Mouse (Mus musculus): ENCODE measurements around the gene Gm26620. TPM values are rescaled to one million over a fixed set of nuclear protein-coding genes. Genes with fewer than 3 reads are reported as not detected.

The Gm26620 gene
- 0.62 TPM in 1 of 2 replicates, not detected in the other for polyA plus RNA-seq (2014; fragmentation: Nextera tagmentation; extraction: Ambion mirVana)

DNA sequence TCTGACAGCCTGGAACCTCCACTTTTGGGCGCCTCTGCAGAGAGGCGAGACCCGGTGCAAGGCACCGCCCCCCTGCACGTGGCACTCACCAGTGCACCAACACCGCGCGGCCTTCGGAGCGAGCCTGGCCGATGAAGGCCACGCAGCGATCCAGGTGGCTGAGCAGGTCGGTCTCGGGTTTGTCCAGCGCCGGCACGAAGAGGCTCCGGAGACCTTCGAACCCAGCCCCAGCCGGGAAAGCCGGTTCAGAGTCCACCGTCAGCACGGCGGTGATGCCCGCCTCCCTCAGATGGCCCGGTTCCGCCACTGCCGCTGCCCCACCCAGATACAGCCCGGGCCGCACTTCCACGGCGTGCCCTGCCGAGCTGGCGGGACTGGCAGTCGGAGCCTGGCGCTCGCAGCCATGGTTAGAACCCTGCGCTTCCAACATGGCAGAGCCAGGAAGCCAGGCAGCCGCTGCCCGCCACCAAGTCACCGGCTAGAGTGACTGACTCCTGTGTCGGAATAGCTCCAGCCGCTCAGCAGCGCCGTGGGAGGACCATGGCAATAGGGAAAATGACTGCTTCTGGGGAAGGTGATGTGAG lies at the start of gene Gm26620, which contains the start of gene Dusp12:
Gene Gm26620, plus strand, starts transcription at position 88 of the 584 bp plus-strand sequence.
Gene Dusp12, minus strand, starts transcription at position 563 of the 584 bp plus-strand sequence.
- ATAC-seq (ENCODE audit: low read depth), result peak; percentile 97
- Histone ChIP-seq H3K27me3 (ENCODE audit: control insufficient read depth, insufficient read depth, low read length) (no peaks in the 10 kb centered on the region), H3K9ac (replicated peaks; ENCODE audit: low read depth, low read length) (peak within 1 kb of the TSS; percentile 87), H3K36me3 (ENCODE audit: control insufficient read depth, insufficient read depth, low read length) (no peaks in the 10 kb centered on the region), H3K4me3 (ENCODE audit: low read depth, low read length) (peak within 1 kb of the TSS; percentile 94), H3K9me3 (ENCODE audit: control insufficient read depth, low read length) (no peaks in the 10 kb centered on the region), H3K27ac (ENCODE audit: low read depth, low read length) (peak within 1 kb of the TSS; percentile 80), H3K4me2 (ENCODE audit: low read depth, low read length) (peak within 1 kb of the TSS; percentile 94), H3K4me1 (ENCODE audit: control insufficient read depth, insufficient read depth, low read length) (peaks cover 7% of the 10 kb centered on the region; the same call in 1 of the 2 replicates)
- WGBS, result under 1% methylated on average over 46 of the region's 46 CpGs

GRCm38 (mm10) chr1:170839685-170840084 lies 45.2 kb upstream of the Gm26620 start:
- ATAC-seq (ENCODE audit: low read depth), result no peak
- Histone ChIP-seq H3K9ac (replicated peaks; ENCODE audit: low read depth, low read length) (no peak overlapping the region), H3K27me3 (ENCODE audit: control insufficient read depth, insufficient read depth, low read length) (no peaks in the 10 kb centered on the region), H3K36me3 (ENCODE audit: control insufficient read depth, insufficient read depth, low read length) (no peaks in the 10 kb centered on the region), H3K9me3 (ENCODE audit: control insufficient read depth, low read length) (no peaks in the 10 kb centered on the region), H3K4me2 (ENCODE audit: low read depth, low read length) (no peak overlapping the region), H3K4me1 (ENCODE audit: control insufficient read depth, insufficient read depth, low read length) (no peaks in the 10 kb centered on the region), H3K27ac (ENCODE audit: low read depth, low read length) (no peak overlapping the region), H3K4me3 (ENCODE audit: low read depth, low read length) (no peak overlapping the region)

- H3K4me1 ChIP-seq (ENCODE audit: control insufficient read depth, insufficient read depth, low read length), result no peaks in the 10 kb centered on the region
- H3K9ac ChIP-seq (replicated peaks; ENCODE audit: low read depth, low read length), result no peak overlapping the region
- H3K27me3 ChIP-seq (ENCODE audit: control insufficient read depth, insufficient read depth, low read length), result no peaks in the 10 kb centered on the region
- WGBS, result 54% methylated on average over 8 of the region's 8 CpGs
- no peak for ATAC-seq (ENCODE audit: low read depth)
- no peak overlapping the region for H3K4me3 ChIP-seq (ENCODE audit: low read depth, low read length)
- no peaks in the 10 kb centered on the region for H3K36me3 ChIP-seq (ENCODE audit: control insufficient read depth, insufficient read depth, low read length)
- H3K27ac ChIP-seq (ENCODE audit: low read depth, low read length), result no peak overlapping the region
- no peak overlapping the region for H3K4me2 ChIP-seq (ENCODE audit: low read depth, low read length)
- no peaks in the 10 kb centered on the region for H3K9me3 ChIP-seq (ENCODE audit: control insufficient read depth, low read length)
Observed at GRCm38 (mm10) chr1:170844380-170844779, 40.5 kb upstream of the Gm26620 start.

GRCm38 (mm10) chr1:170845448-170846307 lies 39.2 kb upstream of the Gm26620 start:
- H3K36me3 ChIP-seq (ENCODE audit: control insufficient read depth, insufficient read depth, low read length), result no peaks in the 10 kb centered on the region
- 59% methylated on average over 10 of the region's 10 CpGs for WGBS
- ATAC-seq (ENCODE audit: low read depth), result no peak

DNA sequence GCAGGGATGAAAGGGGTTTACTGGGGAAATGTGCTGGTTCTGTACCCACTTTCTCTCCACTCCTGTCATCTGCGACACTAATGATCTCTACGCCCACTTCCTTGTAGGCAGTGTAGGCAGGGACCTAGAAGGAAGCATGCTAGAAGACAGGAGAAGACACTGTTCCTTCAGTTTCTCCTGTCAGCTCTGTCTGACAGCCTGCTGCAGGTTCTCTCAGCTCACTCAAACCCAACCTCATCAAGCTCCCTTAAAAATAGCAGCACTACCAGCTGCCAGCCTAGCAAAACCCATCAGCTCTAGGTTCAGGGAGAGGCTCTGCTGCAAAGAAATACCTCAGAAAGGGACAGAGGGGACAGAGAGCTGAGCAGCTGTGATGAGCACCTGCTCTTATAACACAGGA lies 34.9 kb upstream of the Gm26620 start:
- 100% methylated on average over 2 of the region's 2 CpGs for WGBS
- Histone ChIP-seq H3K9me3 (ENCODE audit: control insufficient read depth, low read length) (no peaks in the 10 kb centered on the region), H3K4me3 (ENCODE audit: low read depth, low read length) (no peak overlapping the region), H3K9ac (replicated peaks; ENCODE audit: low read depth, low read length) (no peak overlapping the region), H3K4me2 (ENCODE audit: low read depth, low read length) (no peak overlapping the region), H3K27me3 (ENCODE audit: control insufficient read depth, insufficient read depth, low read length) (no peaks in the 10 kb centered on the region), H3K36me3 (ENCODE audit: control insufficient read depth, insufficient read depth, low read length) (peaks cover 4% of the 10 kb centered on the region), H3K4me1 (ENCODE audit: control insufficient read depth, insufficient read depth, low read length) (no peaks in the 10 kb centered on the region), H3K27ac (ENCODE audit: low read depth, low read length) (no peak overlapping the region)
- no peak for ATAC-seq (ENCODE audit: low read depth)

More at GRCm38 (mm10) chr1:170845448-170846307, 39.2 kb upstream of the Gm26620 start:
- Histone ChIP-seq H3K27ac (ENCODE audit: low read depth, low read length) (no peak overlapping the region), H3K4me2 (ENCODE audit: low read depth, low read length) (no peak overlapping the region), H3K9me3 (ENCODE audit: control insufficient read depth, low read length) (no peaks in the 10 kb centered on the region), H3K4me1 (ENCODE audit: control insufficient read depth, insufficient read depth, low read length) (no peaks in the 10 kb centered on the region), H3K27me3 (ENCODE audit: control insufficient read depth, insufficient read depth, low read length) (no peaks in the 10 kb centered on the region), H3K4me3 (ENCODE audit: low read depth, low read length) (no peak overlapping the region), H3K9ac (replicated peaks; ENCODE audit: low read depth, low read length) (no peak overlapping the region)

GRCm38 (mm10) chr1:170850637-170851624 lies 33.9 kb upstream of the Gm26620 start:
- ATAC-seq (ENCODE audit: low read depth), result no peak
- 93% methylated on average over 23 of the region's 23 CpGs for WGBS

DNA sequence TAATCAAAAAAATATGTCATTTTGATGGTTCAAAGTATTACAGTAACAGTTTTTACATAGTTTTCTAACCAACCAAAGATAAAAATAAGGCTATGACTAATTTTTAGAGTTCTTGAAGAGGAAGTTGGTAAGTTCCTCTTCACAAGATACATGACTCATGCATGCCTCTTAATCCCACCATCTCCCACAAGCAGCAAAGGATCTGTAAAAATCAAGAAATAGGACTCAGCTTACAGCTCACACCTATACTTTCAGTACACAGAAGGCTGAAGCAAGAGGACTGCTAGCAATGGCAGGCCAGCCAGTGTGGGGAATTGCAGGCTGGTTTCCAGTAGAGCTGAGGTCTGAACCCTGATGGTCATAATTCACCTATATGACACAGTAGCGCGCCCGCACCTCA lies 31.3 kb upstream of the Gm26620 start:
- no peaks in the 10 kb centered on the region for H3K9me3 ChIP-seq (ENCODE audit: control insufficient read depth, low read length)
- H3K27me3 ChIP-seq (ENCODE audit: control insufficient read depth, insufficient read depth, low read length), result no peaks in the 10 kb centered on the region
- H3K4me2 ChIP-seq (ENCODE audit: low read depth, low read length), result no peak overlapping the region
- H3K36me3 ChIP-seq (ENCODE audit: control insufficient read depth, insufficient read depth, low read length), result peaks cover 4% of the 10 kb centered on the region
- H3K9ac ChIP-seq (replicated peaks; ENCODE audit: low read depth, low read length), result no peak overlapping the region
- no peaks in the 10 kb centered on the region for H3K4me1 ChIP-seq (ENCODE audit: control insufficient read depth, insufficient read depth, low read length)
- H3K4me3 ChIP-seq (ENCODE audit: low read depth, low read length), result no peak overlapping the region
- H3K27ac ChIP-seq (ENCODE audit: low read depth, low read length), result no peak overlapping the region
- no peak for ATAC-seq (ENCODE audit: low read depth)
- WGBS, result 90% methylated on average over 3 of the region's 3 CpGs

More at GRCm38 (mm10) chr1:170850637-170851624, 33.9 kb upstream of the Gm26620 start:
- Histone ChIP-seq H3K36me3 (ENCODE audit: control insufficient read depth, insufficient read depth, low read length) (peaks cover 4% of the 10 kb centered on the region), H3K4me1 (ENCODE audit: control insufficient read depth, insufficient read depth, low read length) (no peaks in the 10 kb centered on the region), H3K9ac (replicated peaks; ENCODE audit: low read depth, low read length) (no peak overlapping the region), H3K4me2 (ENCODE audit: low read depth, low read length) (no peak overlapping the region), H3K27me3 (ENCODE audit: control insufficient read depth, insufficient read depth, low read length) (no peaks in the 10 kb centered on the region), H3K9me3 (ENCODE audit: control insufficient read depth, low read length) (no peaks in the 10 kb centered on the region), H3K27ac (ENCODE audit: low read depth, low read length) (no peak overlapping the region), H3K4me3 (ENCODE audit: low read depth, low read length) (no peak overlapping the region)

- Histone ChIP-seq H3K4me3 (ENCODE audit: low read depth, low read length) (no peak overlapping the region), H3K27ac (ENCODE audit: low read depth, low read length) (no peak overlapping the region), H3K4me1 (ENCODE audit: control insufficient read depth, insufficient read depth, low read length) (no peaks in the 10 kb centered on the region), H3K4me2 (ENCODE audit: low read depth, low read length) (no peak overlapping the region), H3K27me3 (ENCODE audit: control insufficient read depth, insufficient read depth, low read length) (no peaks in the 10 kb centered on the region), H3K9ac (replicated peaks; ENCODE audit: low read depth, low read length) (no peak overlapping the region), H3K9me3 (ENCODE audit: control insufficient read depth, low read length) (no peaks in the 10 kb centered on the region), H3K36me3 (ENCODE audit: control insufficient read depth, insufficient read depth, low read length) (peaks cover 4% of the 10 kb centered on the region)
- WGBS, result 94% methylated on average over 13 of the region's 13 CpGs
- ATAC-seq (ENCODE audit: low read depth), result no peak
Observed at GRCm38 (mm10) chr1:170855056-170855760, 29.7 kb upstream of the Gm26620 start.

Measured in neural tube, embryonic 14.5 days (tissue).